Mouse (Mus musculus) spleen, adult 2 months (tissue): ENCODE data around the gene Chgb.

Experiments used
- CTCF ChIP-seq: fragments of 200-500 bp; IDR thresholded peaks from 2 replicates; pipeline ENCODE4 v1.5.1; 2011; ENCODE audit warnings: mild to moderate bottlenecking, inconsistent platforms; ENCODE audit not compliant: insufficient read depth, insufficient read length, insufficient replicate concordance; ENCODE audit errors: extremely low read depth
- POLR2A ChIP-seq: fragments of 200-500 bp; IDR thresholded peaks from 2 replicates; pipeline ENCODE4 v1.6.1; 2011; ENCODE audit warnings: low read depth, low read length, inconsistent platforms

GRCm38 (mm10) chr2:132753137-132753536 lies 27.9 kb upstream of the Chgb start:
- no peak for TF ChIP-seq CTCF
- no peak for TF ChIP-seq POLR2A
